Mouse (Mus musculus) liver (tissue): Measurements from ENCODE around the gene Cecr2.
"Not testable (repeated sequence)": the region's sequence is repeated elsewhere in the genome, so short reads cannot be mapped to it uniquely, and the experiment has no call there.

Experiments used
- DNase-seq: peaks from one replicate; pipeline ENCODE4 v3.0.0-alpha.2; 2020; ENCODE audit warnings: mixed read lengths

Cecr2 gene

DNA sequence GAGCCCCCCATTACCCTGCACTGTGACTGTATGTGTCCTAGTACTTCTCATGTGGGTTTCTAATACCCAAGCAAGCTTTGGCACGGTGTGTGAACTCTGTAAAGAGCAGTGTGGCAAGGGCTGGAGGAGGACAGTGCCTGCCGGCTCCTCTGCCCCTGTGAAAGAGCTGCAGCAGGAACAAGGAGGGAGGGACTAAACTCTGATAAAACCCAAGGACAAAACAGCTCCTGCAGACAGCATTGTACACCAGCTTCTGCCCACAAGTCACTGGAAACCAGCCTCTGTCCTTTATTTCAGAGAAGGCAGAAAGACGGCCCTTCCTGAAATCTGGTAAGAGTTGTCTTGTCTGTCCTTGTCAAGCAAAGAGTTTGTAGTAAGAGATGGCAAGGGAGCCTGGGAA, 110.1 kb downstream of the Cecr2 start:
- no peak for DNase-seq

DNA sequence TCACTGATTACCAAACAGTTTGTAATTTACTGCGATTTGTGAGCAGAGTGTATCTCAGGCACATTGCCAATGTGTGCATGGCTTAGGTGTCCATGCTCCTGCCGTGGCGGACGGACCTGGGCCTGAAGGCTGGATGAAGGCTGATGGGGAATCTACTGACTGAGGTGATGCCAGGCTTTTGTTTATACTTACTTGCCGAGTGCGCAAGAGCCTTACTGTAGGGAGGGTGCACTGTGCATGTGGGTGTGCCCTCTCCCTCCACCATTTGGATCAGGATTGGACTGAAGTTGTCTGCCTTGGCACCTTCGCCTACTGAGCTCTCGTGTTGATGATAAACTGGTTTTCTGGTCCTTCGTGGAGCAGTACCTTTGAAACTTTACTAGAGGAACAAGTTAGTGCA, 111.4 kb downstream of the Cecr2 start:
- DNase-seq: no peak

DNA sequence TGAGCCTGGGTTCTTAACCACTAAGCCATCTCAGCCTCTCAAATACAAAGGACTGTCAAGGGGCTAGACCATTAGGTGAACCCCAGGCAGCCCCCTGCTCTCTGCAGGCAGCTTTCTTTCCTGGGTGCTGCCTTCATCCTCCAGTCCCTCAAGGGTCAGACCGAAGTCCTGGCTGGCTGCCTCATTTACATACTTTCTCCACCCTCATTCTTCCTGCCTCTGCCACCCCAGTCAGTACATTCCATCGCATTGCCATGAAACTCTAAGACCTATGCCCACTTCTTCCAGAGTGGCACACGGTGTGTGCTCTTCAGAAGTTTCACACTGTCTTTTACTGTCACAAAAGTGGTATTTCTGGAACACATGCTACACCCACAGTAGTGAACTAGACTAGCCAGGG, 112.1 kb downstream of the Cecr2 start:
- DNase-seq: no peak

DNA sequence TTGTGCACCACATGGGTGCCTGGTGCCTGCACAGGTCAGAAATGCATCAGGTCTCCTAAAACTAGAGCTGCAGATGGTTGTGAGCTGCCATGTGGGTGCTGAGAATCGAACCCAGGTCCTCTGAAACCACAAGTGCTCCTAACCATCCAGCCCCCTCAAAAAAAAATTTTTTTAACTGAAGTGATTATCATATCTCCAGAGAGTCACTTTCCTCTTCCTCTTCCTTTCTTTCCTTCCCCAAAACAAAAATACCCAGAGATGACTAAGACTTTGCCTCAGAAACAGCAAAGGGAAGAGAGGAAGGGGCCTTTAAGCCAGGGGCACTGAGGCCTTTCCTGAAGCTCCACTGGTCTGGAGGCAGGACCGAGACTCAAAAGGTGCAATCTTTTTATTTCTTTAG, 116.8 kb downstream of the Cecr2 start:
- no peak for DNase-seq

DNA sequence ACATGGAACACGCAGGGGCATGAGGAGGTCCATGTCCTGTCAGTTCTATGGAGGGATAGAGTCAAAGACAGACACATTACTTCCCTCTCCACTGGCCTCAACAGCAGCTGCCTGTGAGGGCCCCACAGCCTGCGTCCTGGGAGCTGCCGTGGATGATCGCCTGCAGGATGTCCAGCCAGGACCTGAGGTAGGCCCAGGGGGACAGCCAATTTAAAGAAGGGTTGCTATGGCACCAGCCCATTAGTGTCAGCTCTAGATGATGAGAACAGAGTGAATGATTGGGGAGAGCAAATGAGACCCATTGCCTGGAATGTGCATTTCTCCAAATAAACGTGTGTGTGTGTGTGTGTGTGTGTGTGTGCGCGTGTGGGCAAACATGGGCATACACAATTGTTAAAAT, 118.2 kb downstream of the Cecr2 start:
- DNase-seq: no peak

DNA sequence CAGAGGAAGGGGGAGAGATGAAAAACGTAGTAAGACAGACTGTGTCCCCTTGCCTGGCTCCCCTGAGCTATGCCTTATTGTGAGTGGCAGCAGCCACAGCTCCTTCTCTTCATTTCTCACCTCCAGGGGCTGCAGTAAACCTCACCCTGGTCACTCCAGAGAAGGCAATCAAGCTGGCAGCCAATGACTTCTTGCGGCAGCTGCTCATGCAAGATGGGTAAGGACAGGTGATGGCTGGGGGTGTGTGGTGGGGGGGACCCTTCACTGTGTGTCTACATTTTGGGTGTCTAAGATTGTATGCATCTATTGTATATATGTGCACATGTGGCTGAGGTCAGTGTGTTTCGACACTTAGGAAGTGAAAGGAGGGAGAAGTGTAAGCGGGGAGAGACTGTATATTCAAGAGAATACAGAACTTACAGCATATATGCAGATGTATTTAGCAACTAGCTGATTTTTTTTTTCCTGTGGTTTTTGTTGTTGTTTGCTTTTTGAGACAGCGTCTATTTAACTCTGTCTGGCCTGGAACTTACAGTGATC, 122.0 kb downstream of the Cecr2 start:
- DNase-seq: no peak

DNA sequence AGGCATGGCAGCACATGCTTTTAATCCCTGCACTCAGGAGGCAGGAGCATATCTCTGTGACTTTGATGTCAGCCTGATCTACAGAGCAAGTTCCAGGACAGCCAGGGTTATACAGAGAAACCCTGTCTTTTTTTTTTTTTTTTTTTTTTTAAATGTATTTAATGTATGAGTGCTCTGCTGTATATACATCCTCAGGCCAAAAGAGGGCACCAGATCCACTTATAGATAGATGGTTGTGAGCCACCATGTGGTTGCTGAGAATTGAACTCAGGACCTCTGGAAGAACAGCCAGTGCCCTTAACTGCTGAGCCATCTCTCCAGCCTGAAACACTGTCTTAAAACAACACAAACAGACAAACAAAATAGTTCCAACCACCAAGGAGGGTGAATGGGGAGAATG, 122.7 kb downstream of the Cecr2 start:
- DNase-seq: no peak

DNA sequence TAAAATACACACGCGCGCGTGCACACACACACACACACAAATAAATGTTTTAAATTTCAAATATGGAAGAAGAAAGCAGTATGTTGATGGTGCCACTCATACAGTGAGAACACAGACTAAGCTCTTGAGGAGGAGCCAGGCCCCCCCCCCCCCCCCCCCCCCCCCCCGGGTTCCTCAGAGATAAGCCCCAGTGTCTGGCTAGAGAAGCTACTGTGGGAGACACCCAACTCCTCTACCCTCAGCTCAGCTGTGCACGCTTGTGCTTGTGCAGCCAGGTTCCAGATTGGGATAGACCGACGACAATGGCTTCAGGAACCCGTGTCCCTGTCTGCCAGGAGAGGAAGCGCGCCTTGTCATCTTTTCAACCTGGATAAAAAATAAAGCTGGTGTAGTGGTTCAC, 124.0 kb downstream of the Cecr2 start:
- DNase-seq: peak; percentile 81

DNA sequence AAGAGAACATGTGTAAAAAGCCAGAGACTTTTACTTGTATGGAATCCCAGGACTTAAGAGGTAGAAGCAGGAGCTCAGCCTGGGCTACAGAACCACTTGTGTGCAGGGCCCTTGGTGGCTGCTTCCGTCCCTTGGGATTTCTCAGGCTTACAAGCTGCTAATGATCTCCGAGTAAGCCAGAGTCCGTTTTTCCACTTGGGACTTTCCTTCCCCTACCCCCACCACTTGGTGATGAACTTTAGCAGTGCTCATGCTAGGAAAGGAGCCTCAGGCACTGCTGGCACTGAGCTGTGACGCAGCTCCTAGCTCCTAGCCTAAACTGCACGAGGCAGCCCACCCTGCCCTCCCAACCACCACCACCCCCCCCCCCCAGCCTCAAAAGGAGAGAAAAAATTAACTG, 124.5 kb downstream of the Cecr2 start:
- no peak for DNase-seq

DNA sequence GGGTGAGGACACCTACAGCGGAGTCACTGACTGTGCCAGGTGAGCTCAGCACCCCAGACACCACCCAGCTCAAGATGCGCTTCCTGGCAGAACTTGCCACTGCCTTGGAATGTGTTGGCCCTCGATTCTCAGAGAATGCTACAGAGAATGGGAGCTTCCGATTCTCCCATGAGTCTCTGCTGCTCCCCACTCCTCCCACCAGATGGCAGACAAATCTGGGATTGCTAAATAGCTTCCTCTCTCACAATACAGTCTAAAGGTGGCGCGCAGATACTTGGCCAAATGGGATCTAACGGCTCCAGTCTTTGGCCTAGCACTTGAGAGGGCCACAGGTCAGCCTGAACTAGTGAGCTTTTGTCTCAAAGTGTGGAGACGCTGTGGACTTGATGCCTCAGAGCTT, 126.8 kb downstream of the Cecr2 start:
- no peak for DNase-seq

DNA sequence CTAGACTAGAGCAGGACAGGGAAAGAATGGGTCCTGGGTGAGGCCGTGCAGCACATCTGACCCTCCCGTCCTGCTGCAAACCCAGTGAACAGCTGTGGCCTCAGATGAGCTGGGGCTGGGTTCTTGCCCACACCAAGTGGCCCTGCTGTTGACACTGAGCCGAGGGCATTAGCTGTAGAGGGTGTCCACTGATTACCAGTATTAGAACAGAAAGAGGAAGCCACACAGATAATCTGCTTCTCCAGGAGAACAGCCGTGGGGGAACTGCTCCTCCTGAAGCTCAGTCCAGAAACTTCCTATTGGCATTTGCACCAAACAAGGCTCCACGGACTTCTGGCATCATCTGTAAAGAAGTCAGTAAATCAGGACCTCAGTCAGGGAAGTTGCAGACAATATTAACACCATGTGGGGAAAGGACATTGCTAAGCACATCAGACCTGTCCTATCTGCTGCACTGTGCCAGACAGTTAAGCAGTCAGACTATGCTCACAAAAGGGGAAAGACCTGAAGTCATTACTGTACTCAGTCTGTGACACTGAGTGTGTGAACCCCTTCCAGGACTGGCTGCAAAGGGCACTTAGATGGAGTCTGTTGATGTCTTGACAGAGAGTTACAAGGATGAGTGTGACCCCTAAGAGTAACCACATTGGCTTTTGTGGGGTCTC, 129.4 kb downstream of the Cecr2 start:
- no peak for DNase-seq

DNA sequence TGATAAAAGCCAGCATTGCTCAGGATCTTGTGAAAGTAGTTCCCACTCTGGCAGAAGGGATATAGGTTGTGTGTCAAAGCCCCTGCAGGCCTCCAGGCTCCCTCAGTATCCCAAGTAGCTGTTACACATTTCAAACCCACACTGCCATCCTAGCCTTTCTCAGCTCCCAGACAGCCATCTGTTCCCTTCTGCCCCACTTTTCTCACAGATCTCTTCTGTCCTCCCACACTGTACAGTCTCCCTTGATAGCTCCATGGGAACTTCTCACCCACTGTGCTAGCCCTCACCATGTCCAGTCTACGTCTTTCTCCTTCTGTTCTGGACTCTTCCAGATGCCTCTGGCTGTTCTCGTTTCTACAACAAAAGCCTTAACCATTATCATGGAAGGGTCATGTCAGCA, 129.9 kb downstream of the Cecr2 start:
- no peak for DNase-seq

DNA sequence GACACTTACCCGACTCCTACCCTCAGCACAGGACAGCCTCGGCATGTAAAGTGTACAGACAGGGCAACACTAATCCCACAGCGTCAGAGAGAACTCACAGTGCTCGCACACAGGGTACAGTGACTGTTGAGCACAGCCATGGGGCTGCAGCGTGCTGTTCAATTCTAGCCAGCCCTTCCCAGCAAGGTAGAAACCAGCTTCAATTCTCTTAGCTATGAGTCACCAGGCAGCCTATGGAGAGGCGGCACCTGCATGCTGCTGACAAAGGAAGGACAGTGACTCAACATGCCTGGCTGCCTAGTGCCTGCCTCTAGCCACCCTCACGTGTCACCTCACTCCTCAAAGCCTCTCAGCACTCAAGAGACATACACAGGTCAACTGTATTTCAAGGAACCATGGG, 131.8 kb downstream of the Cecr2 start:
- no peak for DNase-seq

DNA sequence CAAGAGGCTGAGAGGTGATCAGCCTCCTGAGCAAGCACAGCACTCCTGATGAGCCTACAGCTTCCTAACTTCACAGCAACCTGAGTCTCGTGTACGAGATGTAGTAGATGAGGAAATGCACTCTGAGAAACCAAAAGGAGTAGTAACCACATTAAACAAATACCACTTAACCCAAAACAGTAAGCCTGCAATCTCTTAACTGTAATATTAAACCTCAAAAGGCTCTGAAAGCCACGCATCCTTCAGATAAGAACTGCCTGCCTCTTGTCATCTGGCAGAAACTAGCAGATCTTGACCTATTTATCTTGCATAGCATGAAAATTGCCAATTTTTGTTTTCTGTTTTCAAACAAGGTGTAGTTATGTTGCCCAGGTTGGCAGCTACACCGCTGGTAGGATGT, 132.7 kb downstream of the Cecr2 start:
- no peak for DNase-seq

DNA sequence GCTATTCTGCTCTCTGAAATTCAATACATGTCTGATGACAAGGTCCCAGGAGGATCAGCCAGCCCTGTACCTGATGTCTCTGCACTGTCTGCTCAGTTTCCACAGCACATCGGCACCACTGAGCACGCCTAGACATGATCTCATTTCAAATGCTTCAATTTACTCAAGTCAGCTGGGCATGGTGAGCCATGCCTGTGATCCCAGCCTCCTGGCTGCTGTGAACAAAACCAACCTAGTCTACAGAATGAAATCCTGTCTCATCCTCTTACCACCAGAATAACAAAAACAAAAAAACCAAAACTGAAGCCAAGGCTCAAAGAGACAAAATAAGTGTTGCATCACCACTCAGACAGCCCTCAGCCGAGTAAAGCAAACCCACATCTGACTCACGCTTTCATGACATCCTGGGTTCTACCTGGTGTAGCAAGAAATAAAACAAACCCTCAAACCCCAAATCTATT, 133.4 kb downstream of the Cecr2 start:
- DNase-seq: no peak

DNA sequence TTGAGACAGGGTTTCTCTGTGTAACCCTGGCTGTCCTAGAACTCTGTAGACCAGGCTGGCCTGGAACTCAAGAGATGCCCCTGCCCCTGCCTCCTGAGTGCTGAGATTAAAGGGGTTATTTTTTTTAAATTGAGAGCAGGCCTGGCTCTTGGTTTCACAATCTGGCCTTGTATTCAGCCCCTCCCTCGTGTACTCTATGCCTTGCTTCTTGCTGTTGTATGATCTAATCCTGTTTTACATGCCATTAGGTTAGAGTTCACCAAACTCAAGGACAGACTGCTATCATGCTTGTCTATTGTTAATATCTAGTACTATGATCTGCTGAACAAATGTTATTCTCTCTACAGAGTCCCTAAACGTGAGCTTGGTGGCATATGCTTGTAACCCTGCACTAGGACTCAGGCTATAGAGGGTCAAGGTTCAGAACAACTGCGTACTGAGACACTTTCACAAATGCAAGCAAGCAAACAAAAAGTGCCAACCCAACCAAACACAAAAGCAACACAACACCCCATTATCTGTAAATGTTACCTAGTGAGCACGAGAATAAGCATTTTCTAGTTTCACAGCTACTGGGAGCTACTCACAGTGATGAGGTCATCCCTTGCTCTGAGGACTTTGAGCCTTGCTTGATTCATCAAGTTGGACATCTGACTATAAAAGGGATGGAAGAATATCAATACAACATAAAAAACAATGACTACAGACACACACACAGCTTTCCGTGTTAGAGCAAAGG, 141.0 kb downstream of the Cecr2 start:
- DNase-seq: no peak

DNA sequence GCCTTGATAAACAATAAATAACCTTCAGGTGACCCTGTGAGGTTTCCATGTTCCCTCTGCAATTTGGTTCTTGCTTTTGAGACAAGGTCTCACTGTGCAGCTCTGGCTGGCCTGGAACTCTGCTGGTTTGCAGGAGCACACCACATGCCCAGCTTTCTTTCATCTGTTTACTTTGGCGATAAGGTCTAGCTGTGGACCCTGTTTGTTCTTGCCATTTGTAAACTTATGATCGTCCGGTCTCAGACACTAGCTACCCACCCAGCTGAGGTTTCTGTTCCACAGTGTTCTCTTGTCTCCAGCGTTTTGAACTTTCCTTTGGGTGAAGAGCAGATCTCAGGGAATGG, 141.5 kb downstream of the Cecr2 start:
- no peak for DNase-seq

DNA sequence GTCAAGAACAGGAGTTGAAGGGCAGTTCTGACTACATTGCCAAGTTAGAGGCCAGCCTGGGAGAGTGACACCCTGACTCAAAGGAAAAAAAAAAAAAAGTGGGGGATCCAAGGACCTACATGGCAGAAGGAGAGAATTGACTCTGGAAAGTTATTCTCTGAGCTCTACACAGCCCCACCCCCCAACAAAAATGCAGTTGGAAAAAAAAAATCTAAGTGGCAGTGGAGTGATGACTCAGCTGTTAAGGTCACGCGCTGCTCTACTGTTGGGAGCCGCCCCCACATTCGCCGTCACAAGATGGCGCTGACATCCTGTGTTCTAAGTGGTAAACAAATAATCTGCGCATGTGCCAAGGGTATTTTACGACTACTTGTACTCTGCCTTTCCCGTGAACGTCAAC, 145.8 kb downstream of the Cecr2 start:
- DNase-seq: not testable (repeated sequence)

DNA sequence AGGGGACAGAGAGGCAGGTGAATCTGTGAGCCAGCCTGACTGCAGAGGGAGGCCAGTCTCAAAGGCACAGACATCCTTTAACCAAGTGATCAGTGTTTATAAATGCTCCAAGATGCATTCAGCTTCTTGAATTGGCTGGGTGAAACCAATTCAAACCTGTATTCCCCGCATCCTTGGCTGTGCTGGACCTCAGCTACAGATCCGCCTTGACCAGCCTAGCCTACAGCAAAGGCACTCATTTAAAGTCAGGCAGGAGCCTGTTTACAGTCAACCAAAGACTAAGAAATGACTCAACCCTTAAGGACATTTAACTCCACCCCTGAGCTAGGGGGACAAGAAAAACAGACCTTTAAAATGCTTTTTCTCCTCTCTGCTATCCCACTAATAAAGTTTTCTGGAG, 153.1 kb downstream of the Cecr2 start:
- DNase-seq: no peak

DNA sequence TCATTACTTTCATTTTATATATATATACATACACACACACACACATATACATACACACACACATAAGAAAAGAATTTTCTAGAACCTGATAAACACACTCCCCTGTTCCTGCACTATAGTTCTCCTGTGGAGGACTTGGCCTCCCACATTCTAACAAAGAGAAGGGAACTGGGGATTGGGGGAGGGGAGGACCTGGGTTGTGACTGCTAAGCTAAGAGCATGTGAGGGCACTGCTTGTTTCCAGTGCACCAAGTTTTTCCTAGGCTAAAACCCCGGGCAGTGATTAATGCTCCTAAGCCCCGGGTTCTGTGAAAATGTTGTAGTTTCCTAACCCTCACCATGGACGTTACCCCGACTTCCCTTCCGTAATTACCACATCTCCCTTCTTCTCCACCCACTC, 154.0 kb downstream of the Cecr2 start:
- no peak for DNase-seq
